In genomic region chr1:167690716-167691550, GRCm38 (mm10) we compare ENCODE assay signal across 18 mouse cellular contexts. TPM values are rescaled to one million over a fixed set of nuclear protein-coding genes. Genes with fewer than 3 reads are reported as not detected.
A peak's percentile ranks its signal among the peaks of the same experiment; 100 is the strongest.
DNase-seq lines count a peak whose midpoint lies in the region; ATAC-seq lines count a peak whose summit lies in the region.
"Had no signal": no experiment of that assay in that cellular context is flagged by ENCODE, and none has a peak within 500 bp of the region (broad histone marks: within the 10 kb centered on the region; RNA-seq: fewer than 3 reads in every experiment).

No protein-coding gene starts in this region.

- H3K27me3 ChIP-seq in forebrain, embryonic 10.5 days (ENCODE audit: poor library complexity, severe bottlenecking), result peaks cover 100% of the 10 kb centered on the region
- H3K27me3 ChIP-seq in forebrain, embryonic 14.5 days (replicated peaks; ENCODE audit: control insufficient read depth, insufficient read depth, low read length), result peaks cover 84% of the 10 kb centered on the region
- peaks cover 84% of the 10 kb centered on the region for H3K27me3 ChIP-seq in midbrain, embryonic 11.5 days (ENCODE audit: control insufficient read depth, insufficient read depth, low read length)
- peaks cover 45% of the 10 kb centered on the region for H3K27me3 ChIP-seq in midbrain, embryonic 16.5 days (ENCODE audit: control insufficient read depth, insufficient read depth, low read depth, low read length)
- H3K27me3 ChIP-seq in hindbrain, embryonic 14.5 days (ENCODE audit: control insufficient read depth, insufficient read depth, low read length), result peaks cover 95% of the 10 kb centered on the region

- 1% methylated on average over 21 of the region's 21 CpGs for WGBS in forebrain, embryonic 10.5 days
- WGBS in forebrain, embryonic 14.5 days, result 3% methylated on average over 21 of the region's 21 CpGs
- WGBS in midbrain, embryonic 11.5 days, result 2% methylated on average over 21 of the region's 21 CpGs
- WGBS in midbrain, embryonic 16.5 days, result 2% methylated on average over 21 of the region's 21 CpGs
- 3% methylated on average over 21 of the region's 21 CpGs for WGBS in hindbrain, embryonic 14.5 days

- H3K36me3 ChIP-seq in forebrain, embryonic 10.5 days (replicated peaks), result no peaks in the 10 kb centered on the region
- no peaks in the 10 kb centered on the region for H3K36me3 ChIP-seq in forebrain, embryonic 14.5 days (ENCODE audit: control insufficient read depth, insufficient read depth, low read length)
- no peaks in the 10 kb centered on the region for H3K36me3 ChIP-seq in midbrain, embryonic 11.5 days (ENCODE audit: control insufficient read depth, insufficient read depth, low read length)
- H3K36me3 ChIP-seq in midbrain, embryonic 16.5 days (ENCODE audit: control insufficient read depth, insufficient read depth, low read length), result no peaks in the 10 kb centered on the region
- H3K36me3 ChIP-seq in hindbrain, embryonic 14.5 days (replicated peaks; ENCODE audit: control insufficient read depth, insufficient read depth), result no peaks in the 10 kb centered on the region
- H3K36me3 ChIP-seq: embryonic facial prominence, embryonic 15.5 days; liver, embryonic 15.5 days had no signal

- no peak for ATAC-seq in forebrain, embryonic 14.5 days
- no peak for ATAC-seq in midbrain, embryonic 11.5 days (ENCODE audit: low FRiP score)
- no peak for ATAC-seq in midbrain, embryonic 16.5 days
- ATAC-seq in hindbrain, embryonic 14.5 days (ENCODE audit: low FRiP score), result no peak
- ATAC-seq in monocyte, adult 5-6 weeks (replicated peaks; ENCODE audit: insufficient number of reproducible peaks, low FRiP score, low TSS enrichment, poor library complexity, severe bottlenecking), result no peak
- ATAC-seq: intestine, postnatal 0 days had no signal

- peak overlapping the region; percentile 56 for H3K4me3 ChIP-seq in forebrain, embryonic 10.5 days
- no peak overlapping the region for H3K4me3 ChIP-seq in forebrain, embryonic 14.5 days (ENCODE audit: low read depth, low read length)
- H3K4me3 ChIP-seq in midbrain, embryonic 11.5 days (ENCODE audit: low read depth, low read length), result peak overlapping the region; percentile 49
- no peak overlapping the region for H3K4me3 ChIP-seq in midbrain, embryonic 16.5 days (ENCODE audit: low read depth, low read length)
- H3K4me3 ChIP-seq in hindbrain, embryonic 14.5 days (replicated peaks; ENCODE audit: low read length), result peak overlapping the region; percentile 20
- H3K4me3 ChIP-seq: liver, embryonic 15.5 days had no signal

- H3K27ac ChIP-seq in forebrain, embryonic 10.5 days, result no peak overlapping the region; the same call in 1 of the 2 replicates
- H3K27ac ChIP-seq in forebrain, embryonic 14.5 days (ENCODE audit: low read depth, low read length), result no peak overlapping the region
- no peak overlapping the region; the same call in 1 of the 2 replicates for H3K27ac ChIP-seq in midbrain, embryonic 11.5 days (ENCODE audit: low read depth, low read length)
- no peak overlapping the region for H3K27ac ChIP-seq in midbrain, embryonic 16.5 days (ENCODE audit: low read length)
- no peak overlapping the region for H3K27ac ChIP-seq in hindbrain, embryonic 14.5 days
- H3K27ac ChIP-seq: embryonic facial prominence, embryonic 15.5 days; liver, embryonic 15.5 days; macrophage had no signal

- peaks cover 43% of the 10 kb centered on the region for H3K4me1 ChIP-seq in forebrain, embryonic 10.5 days
- H3K4me1 ChIP-seq in forebrain, embryonic 14.5 days (ENCODE audit: control insufficient read depth, insufficient read depth, low read length), result peaks cover 13% of the 10 kb centered on the region
- H3K4me1 ChIP-seq in midbrain, embryonic 11.5 days (ENCODE audit: control insufficient read depth, insufficient read depth, low read length), result peaks cover 11% of the 10 kb centered on the region
- H3K4me1 ChIP-seq in midbrain, embryonic 16.5 days (ENCODE audit: control insufficient read depth, insufficient read depth, low read length), result peaks cover 19% of the 10 kb centered on the region
- peaks cover 10% of the 10 kb centered on the region for H3K4me1 ChIP-seq in hindbrain, embryonic 14.5 days (replicated peaks; ENCODE audit: control insufficient read depth, insufficient read depth, low read length)

- no peak overlapping the region for H3K4me2 ChIP-seq in forebrain, embryonic 14.5 days (ENCODE audit: low read length)
- H3K4me2 ChIP-seq in midbrain, embryonic 11.5 days, result peak overlapping the region; percentile 15; the same call in 1 of the 2 replicates
- no peak overlapping the region for H3K4me2 ChIP-seq in midbrain, embryonic 16.5 days (ENCODE audit: low read length)
- H3K4me2 ChIP-seq in hindbrain, embryonic 14.5 days (replicated peaks), result 0 out of 2 replicates have a peak overlapping the region, but pooled peaks have one; percentile 4
- H3K4me2 ChIP-seq: liver, embryonic 15.5 days had no signal

- peak; percentile 41 for DNase-seq in forebrain, embryonic 10.5 days (ENCODE audit: extremely low spot score, low spot score)
- DNase-seq in forebrain, embryonic 14.5 days (ENCODE audit: low spot score), result no peak
- DNase-seq in midbrain, embryonic 11.5 days (ENCODE audit: low spot score, missing footprints), result peak; percentile 95
- DNase-seq in hindbrain, embryonic 14.5 days (ENCODE audit: low spot score), result no peak
- no peak for DNase-seq in gastrocnemius, adult 18-20 months (ENCODE audit: low spot score)
- no peak for DNase-seq in kidney, adult 8-10 months
- DNase-seq: kidney, postnatal 25 days; thymus, postnatal 25 days had no signal

- H3K9me3 ChIP-seq in forebrain, embryonic 10.5 days, result no peaks in the 10 kb centered on the region
- no peaks in the 10 kb centered on the region for H3K9me3 ChIP-seq in forebrain, embryonic 14.5 days (replicated peaks; ENCODE audit: control insufficient read depth, low read length)
- no peaks in the 10 kb centered on the region for H3K9me3 ChIP-seq in midbrain, embryonic 11.5 days (ENCODE audit: control insufficient read depth, low read length)
- H3K9me3 ChIP-seq in midbrain, embryonic 16.5 days (replicated peaks; ENCODE audit: control insufficient read depth, low read length, poor library complexity, severe bottlenecking), result no peaks in the 10 kb centered on the region
- H3K9me3 ChIP-seq in hindbrain, embryonic 14.5 days (ENCODE audit: control insufficient read depth, low read length), result no peaks in the 10 kb centered on the region
- H3K9me3 ChIP-seq: embryonic facial prominence, embryonic 15.5 days; liver, embryonic 15.5 days had no signal

- H3K9ac ChIP-seq in forebrain, embryonic 14.5 days (ENCODE audit: low read length), result no peak overlapping the region
- H3K9ac ChIP-seq in midbrain, embryonic 11.5 days (ENCODE audit: low read length), result peak overlapping the region; percentile 9; the same call in 1 of the 2 replicates
- no peak overlapping the region for H3K9ac ChIP-seq in midbrain, embryonic 16.5 days (ENCODE audit: low read depth, low read length)
- H3K9ac ChIP-seq in hindbrain, embryonic 14.5 days, result 0 out of 2 replicates have a peak overlapping the region, but pooled peaks have one; percentile 14
- H3K9ac ChIP-seq: embryonic facial prominence, embryonic 15.5 days; liver, embryonic 15.5 days had no signal

RNA-seq across cellular contexts. Expression of gene Lmx1a, which starts 1.9 kb away (rescaled TPM):
- 5.4 and 6.3 TPM in 2 replicates for polyA plus RNA-seq in forebrain, embryonic 10.5 days (2016; fragmentation: Nextera tagmentation; extraction: Ambion mirVana)
- polyA plus RNA-seq in forebrain, embryonic 14.5 days (2014; fragmentation: Nextera tagmentation; extraction: Ambion mirVana), result 2.3 and 2.8 TPM in 2 replicates
- 16.5 and 18.7 TPM in 2 replicates for polyA plus RNA-seq in midbrain, embryonic 11.5 days (2014; fragmentation: Nextera tagmentation; extraction: Ambion mirVana)
- polyA plus RNA-seq in midbrain, embryonic 16.5 days (2015; fragmentation: Nextera tagmentation; extraction: Ambion mirVana), result 5.9 and 8.4 TPM in 2 replicates
- polyA plus RNA-seq in hindbrain, embryonic 14.5 days (2014; fragmentation: Nextera tagmentation; extraction: Ambion mirVana), result 3.3 and 4.7 TPM in 2 replicates
- total RNA-seq in gastrocnemius, adult 18-20 months (2021), result under 1 TPM; 0.11 to 0.21 TPM
- total RNA-seq in monocyte, adult 5-6 weeks (2017), result not detected in 3 replicates
- total RNA-seq: adrenal gland, adult 18-20 months; left cerebral cortex, postnatal 36 days had no signal
- polyA plus RNA-seq: frontal cortex, adult 2 months; heart, embryonic 16.5 days; macrophage had no signal

Comparison
In these comparisons a context has a peak if more than half of its experiments do, and no peak if none do; other contexts are left out.
1. DNase-seq: peak in forebrain, embryonic 10.5 days (single experiment) and midbrain, embryonic 11.5 days (single experiment); none in forebrain, embryonic 14.5 days (single experiment), hindbrain, embryonic 14.5 days (single experiment), gastrocnemius, adult 18-20 months (single experiment) and kidney, adult 8-10 months (0 of 2).
2. H3K4me3 ChIP-seq: peak in forebrain, embryonic 10.5 days (single experiment), midbrain, embryonic 11.5 days (single experiment) and hindbrain, embryonic 14.5 days (single experiment); none in forebrain, embryonic 14.5 days (single experiment) and midbrain, embryonic 16.5 days (single experiment).
3. H3K4me2 ChIP-seq: peak in midbrain, embryonic 11.5 days (single experiment) and hindbrain, embryonic 14.5 days (single experiment); none in forebrain, embryonic 14.5 days (single experiment) and midbrain, embryonic 16.5 days (single experiment).
4. H3K9ac ChIP-seq: peak in midbrain, embryonic 11.5 days (single experiment) and hindbrain, embryonic 14.5 days (single experiment); none in forebrain, embryonic 14.5 days (single experiment) and midbrain, embryonic 16.5 days (single experiment).